In genomic region chr2:156726878-156727277, GRCm38 (mm10) we compare ENCODE assay signal across 9 mouse cellular contexts. TPM values are rescaled to one million over a fixed set of nuclear protein-coding genes. Genes with fewer than 3 reads are reported as not detected.
DNase-seq lines count a peak whose midpoint lies in the region; ATAC-seq and TF ChIP-seq lines count a peak whose summit lies in the region.
"Had no signal": no experiment of that assay in that cellular context is flagged by ENCODE, and none has a peak within 500 bp of the region (broad histone marks: within the 10 kb centered on the region; RNA-seq: fewer than 3 reads in every experiment).

No protein-coding gene starts in this region.

- H3K9me3 ChIP-seq in lung, postnatal 0 days (ENCODE audit: low read length), result no peaks in the 10 kb centered on the region
- H3K9me3 ChIP-seq in hindbrain, embryonic 16.5 days (ENCODE audit: control insufficient read depth, low read length), result no peaks in the 10 kb centered on the region
- H3K9me3 ChIP-seq in stomach, embryonic 14.5 days (ENCODE audit: control insufficient read depth, low read depth, low read length), result no peaks in the 10 kb centered on the region

- no peak for TF ChIP-seq POLR2A in lung, adult 2 months (IDR thresholded peaks at IDR 0.05; ENCODE audit: borderline replicate concordance, extremely low read depth, low read depth, low read length)

- 32% methylated on average over 3 of the region's 3 CpGs for WGBS in lung, postnatal 0 days
- 16% methylated on average over 3 of the region's 3 CpGs for WGBS in lung, adult 2 months
- 53% methylated on average over 3 of the region's 3 CpGs for WGBS in hindbrain, embryonic 16.5 days
- WGBS in stomach, embryonic 14.5 days, result 61% methylated on average over 3 of the region's 3 CpGs

- H3K36me3 ChIP-seq in lung, postnatal 0 days (ENCODE audit: insufficient read depth, low read length), result no peaks in the 10 kb centered on the region
- no peaks in the 10 kb centered on the region for H3K36me3 ChIP-seq in hindbrain, embryonic 16.5 days (ENCODE audit: control insufficient read depth, insufficient read depth, low read length)
- H3K36me3 ChIP-seq in stomach, embryonic 14.5 days (ENCODE audit: control insufficient read depth, insufficient read depth, low read length), result no peaks in the 10 kb centered on the region

- peak overlapping the region; percentile 81 for H3K27ac ChIP-seq in lung, postnatal 0 days (ENCODE audit: low read length)
- peak overlapping the region; percentile 48; the same call in 1 of the 2 replicates for H3K27ac ChIP-seq in hindbrain, embryonic 16.5 days (ENCODE audit: low read depth, low read length)
- H3K27ac ChIP-seq in stomach, embryonic 14.5 days (ENCODE audit: low read length), result no peak overlapping the region; the same call in 1 of the 2 replicates

- peaks cover 37% of the 10 kb centered on the region for H3K4me1 ChIP-seq in lung, postnatal 0 days (ENCODE audit: insufficient read depth, low read depth, low read length)
- H3K4me1 ChIP-seq in lung, adult 2 months (ENCODE audit: control insufficient read depth, insufficient read depth, low read length), result peaks cover 47% of the 10 kb centered on the region
- H3K4me1 ChIP-seq in hindbrain, embryonic 16.5 days (ENCODE audit: control insufficient read depth, insufficient read depth, low read depth, low read length), result peaks cover 47% of the 10 kb centered on the region
- H3K4me1 ChIP-seq in stomach, embryonic 14.5 days (ENCODE audit: control insufficient read depth, insufficient read depth, low read length), result peaks cover 28% of the 10 kb centered on the region

- H3K27me3 ChIP-seq in lung, postnatal 0 days (replicated peaks; ENCODE audit: insufficient read depth, low read length), result no peaks in the 10 kb centered on the region
- H3K27me3 ChIP-seq in hindbrain, embryonic 16.5 days (replicated peaks; ENCODE audit: control insufficient read depth, insufficient read depth, low read length), result no peaks in the 10 kb centered on the region
- no peaks in the 10 kb centered on the region for H3K27me3 ChIP-seq in stomach, embryonic 14.5 days (ENCODE audit: control insufficient read depth, insufficient read depth, low read length)

- H3K9ac ChIP-seq in lung, postnatal 0 days (replicated peaks; ENCODE audit: low read depth), result 0 out of 2 replicates have a peak overlapping the region, but pooled peaks have one; percentile 19
- no peak overlapping the region for H3K9ac ChIP-seq in hindbrain, embryonic 16.5 days (ENCODE audit: low read depth, low read length)
- no peak overlapping the region for H3K9ac ChIP-seq in stomach, embryonic 14.5 days (replicated peaks; ENCODE audit: low read depth, low read length)

- peak; percentile 63 for DNase-seq in cerebellum, adult 11-12 months
- DNase-seq in cerebellum, adult 11 months, result no peak
- DNase-seq in lung, postnatal 0 days (ENCODE audit: low spot score), result peak; percentile 39
- no peak for DNase-seq in lung, adult 2 months
- DNase-seq in right cerebral cortex, postnatal 36 days (ENCODE audit: low spot score in 2 of 2), result no peak
- DNase-seq in liver, result no peak
- DNase-seq: gastrocnemius, postnatal 10 days had no signal

- peak overlapping the region; percentile 32 for H3K4me2 ChIP-seq in lung, postnatal 0 days (replicated peaks; ENCODE audit: low read depth, low read length)
- peak overlapping the region; percentile 27; the same call in 1 of the 2 replicates for H3K4me2 ChIP-seq in hindbrain, embryonic 16.5 days (ENCODE audit: low read length)
- no peak overlapping the region for H3K4me2 ChIP-seq in stomach, embryonic 14.5 days (replicated peaks; ENCODE audit: low read depth, low read length)

- no peak for TF ChIP-seq CTCF in lung, postnatal 0 days (IDR thresholded peaks at IDR 0.05)
- TF ChIP-seq CTCF in lung, adult 2 months (IDR thresholded peaks at IDR 0.05; ENCODE audit: insufficient read depth, low read length), result no peak

- H3K4me3 ChIP-seq in lung, postnatal 0 days (ENCODE audit: low read depth, low read length), result no peak overlapping the region
- no peak overlapping the region for H3K4me3 ChIP-seq in lung, adult 2 months (replicated peaks; ENCODE audit: extremely low read depth, low read depth, low read length)
- H3K4me3 ChIP-seq in hindbrain, embryonic 16.5 days (ENCODE audit: low read length), result no peak overlapping the region
- H3K4me3 ChIP-seq in stomach, embryonic 14.5 days (ENCODE audit: low read depth, low read length), result no peak overlapping the region

- no peak for ATAC-seq in lung, postnatal 0 days
- no peak for ATAC-seq in hindbrain, embryonic 16.5 days
- ATAC-seq in stomach, embryonic 14.5 days (ENCODE audit: insufficient number of reproducible peaks, insufficient read depth, low FRiP score, low read depth), result peak; percentile 7; the same call in 1 of the 2 replicates

- no peak for TF ChIP-seq EP300 in lung, postnatal 0 days (IDR thresholded peaks at IDR 0.05)

RNA-seq across cellular contexts. Expression of gene Myl9, which starts 48.3 kb away (rescaled TPM):
- polyA plus RNA-seq in lung, postnatal 0 days (2015; fragmentation: Nextera tagmentation; extraction: Ambion mirVana), result 222 and 240 TPM in 2 replicates
- 174 and 258 TPM in 2 replicates for polyA plus RNA-seq in lung, adult 2 months (2012; rRNA removed)
- 46.9 and 52.0 TPM in 2 replicates for polyA plus RNA-seq in hindbrain, embryonic 16.5 days (2015; fragmentation: Nextera tagmentation; extraction: Ambion mirVana)
- polyA plus RNA-seq in stomach, embryonic 14.5 days (2014; fragmentation: Nextera tagmentation; extraction: Ambion mirVana), result 1,732 and 1,736 TPM in 2 replicates

Comparison
In these comparisons a context has a peak if more than half of its experiments do, and no peak if none do; other contexts are left out.
1. DNase-seq: peak in cerebellum, adult 11-12 months (single experiment) and lung, postnatal 0 days (single experiment); none in cerebellum, adult 11 months (single experiment), lung, adult 2 months (single experiment), right cerebral cortex, postnatal 36 days (0 of 2) and liver (single experiment).